23 mouse cellular contexts compared by ENCODE assay signal in genomic region chr8:77744476-77744875, GRCm38 (mm10). TPM values are rescaled to one million over a fixed set of nuclear protein-coding genes. Genes with fewer than 3 reads are reported as not detected.
"Had no signal": no experiment of that assay in that cellular context is flagged by ENCODE, and none has a peak within 500 bp of the region (broad histone marks: within the 10 kb centered on the region; RNA-seq: fewer than 3 reads in every experiment).

No protein-coding gene starts in this region.

- H3K4me2 ChIP-seq: limb, embryonic 12.5 days; liver, embryonic 12.5 days; liver, embryonic 15.5 days; lung, embryonic 15.5 days; midbrain, embryonic 12.5 days; neural tube, embryonic 12.5 days; stomach, embryonic 15.5 days had no signal

- H3K9ac ChIP-seq: limb, embryonic 12.5 days; liver, embryonic 12.5 days; liver, embryonic 15.5 days; lung, embryonic 15.5 days; midbrain, embryonic 12.5 days; neural tube, embryonic 12.5 days; stomach, embryonic 15.5 days had no signal

- H3K4me3 ChIP-seq: left cerebral cortex, adult 2 months; limb, embryonic 12.5 days; liver, embryonic 12.5 days; liver, embryonic 15.5 days; lung, embryonic 15.5 days; megakaryocyte, embryonic 14.5 days; midbrain, embryonic 12.5 days; neural tube, embryonic 12.5 days; stomach, embryonic 15.5 days had no signal

- ATAC-seq: intestine, postnatal 0 days; liver, embryonic 12.5 days had no signal

- H3K9me3 ChIP-seq: limb, embryonic 12.5 days; liver, embryonic 12.5 days; liver, embryonic 15.5 days; lung, embryonic 15.5 days; midbrain, embryonic 12.5 days; neural tube, embryonic 12.5 days; stomach, embryonic 15.5 days had no signal

- H3K4me1 ChIP-seq: liver, embryonic 12.5 days; liver, embryonic 15.5 days; megakaryocyte, embryonic 14.5 days; midbrain, embryonic 12.5 days; neural tube, embryonic 12.5 days; stomach, embryonic 15.5 days had no signal

- DNase-seq: kidney, adult 2 months; kidney, postnatal 25 days; layer of hippocampus, postnatal 36 days; liver; lung, adult 18-20 months; lung, postnatal 10 days; lung, postnatal 36 days; retina, postnatal 1 day; right cerebral cortex, postnatal 25 days; spleen, adult 18-20 months; thymus, postnatal 25 days had no signal

- H3K27me3 ChIP-seq: limb, embryonic 12.5 days; liver, embryonic 12.5 days; liver, embryonic 15.5 days; lung, embryonic 15.5 days; megakaryocyte, embryonic 14.5 days; midbrain, embryonic 12.5 days; neural tube, embryonic 12.5 days; stomach, embryonic 15.5 days had no signal

- H3K27ac ChIP-seq: kidney, postnatal 0 days; left cerebral cortex, adult 2 months; limb, embryonic 12.5 days; liver, embryonic 12.5 days; liver, embryonic 15.5 days; lung, embryonic 15.5 days; midbrain, embryonic 12.5 days; neural tube, embryonic 12.5 days; stomach, embryonic 15.5 days had no signal

- H3K36me3 ChIP-seq: limb, embryonic 12.5 days; liver, embryonic 12.5 days; liver, embryonic 15.5 days; lung, embryonic 15.5 days; midbrain, embryonic 12.5 days; neural tube, embryonic 12.5 days; stomach, embryonic 15.5 days had no signal

RNA-seq across cellular contexts. Expression of gene Ednra, which starts 20.2 kb away (rescaled TPM):
- total RNA-seq: neutrophil, adult 5-6 weeks had no signal
